Mouse (Mus musculus) stomach, embryonic 15.5 days (tissue): ENCODE data around the gene Nod2. TPM values are rescaled to one million over a fixed set of nuclear protein-coding genes. Genes with fewer than 3 reads are reported as not detected.
"Not testable (repeated sequence)": the region's sequence is repeated elsewhere in the genome, so short reads cannot be mapped to it uniquely, and the experiment has no call there.

ENCODE experiments used
- ATAC-seq: fragments of 200-750 bp; cut with Nextera tagmentation; 2 replicates; pipeline ENCODE4 v1.8.0; 2017; ENCODE audit warnings: low read depth, moderate number of reproducible peaks, moderate TSS enrichment; ENCODE audit not compliant: insufficient read depth, low FRiP score
- H3K27ac ChIP-seq: fragments of 300-500 bp; sonication (generic); 2 replicates; pipeline ENCODE4 v1.5.1; 2015; ENCODE audit warnings: mild to moderate bottlenecking, inconsistent platforms
- H3K27me3 ChIP-seq: fragments of 300-500 bp; sonication (generic); replicated peaks from 2 replicates; pipeline ENCODE4 v1.6.1; 2015; ENCODE audit warnings: inconsistent platforms
- H3K36me3 ChIP-seq: fragments of 300-500 bp; sonication (generic); 2 replicates; pipeline ENCODE4 v1.6.1; 2015; ENCODE audit warnings: inconsistent platforms
- H3K4me1 ChIP-seq: fragments of 300-500 bp; sonication (generic); 2 replicates; pipeline ENCODE4 v1.6.1; 2015; ENCODE audit warnings: inconsistent platforms
- H3K4me2 ChIP-seq: fragments of 300-500 bp; sonication (generic); 2 replicates; pipeline ENCODE4 v1.6.1; 2015; ENCODE audit warnings: mild to moderate bottlenecking, inconsistent platforms
- H3K4me3 ChIP-seq: fragments of 300-500 bp; sonication (generic); replicated peaks from 2 replicates; pipeline ENCODE4 v1.5.1; 2015; ENCODE audit warnings: inconsistent platforms
- H3K9ac ChIP-seq: fragments of 300-500 bp; sonication (generic); 2 replicates; pipeline ENCODE4 v1.6.1; 2015; ENCODE audit warnings: inconsistent platforms
- H3K9me3 ChIP-seq: fragments of 300-500 bp; sonication (generic); 2 replicates; pipeline ENCODE4 v1.6.1; 2016; ENCODE audit warnings: inconsistent platforms
- WGBS: fragments of 180-500 bp; shearing (Covaris S2); methylation state at CpG from one replicate; pipeline ENCODE4 v1.1.7; 2015; 5-methylcytosine and 5-hydroxymethylcytosine counted together
- polyA plus RNA-seq: library from polyadenylated mRNA; unstranded; fragments of >200 nt; fragmentation: Nextera tagmentation; extraction: Ambion mirVana; gene quantifications from 2 replicates; pipeline ENCODE4 v1.2.1, GENCODE M21; 2015

The Nod2 gene
- polyA plus RNA-seq, 1 experiment from 2014 or later = 0.21 TPM

DNA sequence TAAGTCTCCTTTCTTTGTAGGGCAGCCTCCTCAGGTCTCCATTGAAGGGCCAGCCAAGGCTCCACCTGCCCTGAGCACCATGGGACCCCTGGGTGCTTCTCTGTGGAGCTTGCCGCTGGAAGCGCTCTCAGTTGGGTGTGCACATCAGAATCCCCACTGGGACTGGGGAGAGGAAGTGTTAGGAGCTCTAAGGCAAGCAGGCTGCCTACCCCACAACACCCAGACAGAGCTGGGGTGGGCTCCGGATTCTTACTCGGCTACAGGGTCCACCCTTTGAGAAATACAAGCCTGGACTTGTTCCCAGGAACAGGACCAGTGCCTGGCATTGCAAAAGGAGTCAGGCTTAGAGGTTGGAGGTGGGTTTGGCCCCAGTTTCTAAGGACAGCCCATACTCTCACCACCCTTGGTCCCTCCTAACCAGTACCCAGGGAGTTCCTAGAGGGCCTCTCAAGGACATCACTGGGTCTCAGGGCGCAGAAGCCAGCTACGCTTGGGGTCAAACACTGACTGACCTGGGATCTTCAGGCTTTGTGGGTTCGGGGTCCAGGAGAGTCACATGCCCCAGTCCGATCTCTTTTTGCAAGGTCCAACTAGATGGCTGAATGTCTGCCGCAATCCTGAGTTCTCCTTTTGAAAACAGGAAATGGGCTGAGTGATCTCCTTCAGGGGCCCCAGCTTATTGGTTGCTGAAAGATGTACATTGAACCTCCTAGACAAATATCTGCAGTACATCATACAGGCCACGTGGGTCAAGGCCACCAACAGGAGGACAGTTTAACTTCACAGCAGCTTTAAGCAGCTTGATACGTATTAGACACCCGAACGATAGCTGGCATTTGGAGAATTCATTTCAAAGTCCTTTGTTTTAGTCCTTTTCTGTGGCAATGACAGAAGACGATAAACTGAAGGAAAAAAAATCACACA is 11.4 kb upstream of the Nod2 start, which contains the start of gene Snx20:
Snx20 (minus strand) TSS at position 655 of the 924 bp plus-strand sequence.
- Histone ChIP-seq H3K4me1 (no peaks in the 10 kb centered on the region), H3K27me3 (no peaks in the 10 kb centered on the region), H3K9me3 (no peaks in the 10 kb centered on the region), H3K4me3 (peak within 1 kb of the TSS; percentile 27), H3K4me2 (peak within 1 kb of the TSS; percentile 10; the same call in 1 of the 2 replicates), H3K27ac (no peak within 1 kb of the TSS), H3K36me3 (no peaks in the 10 kb centered on the region), H3K9ac (no peak within 1 kb of the TSS; the same call in 1 of the 2 replicates)
- 61% methylated on average over 14 of the region's 14 CpGs for WGBS
- no peak for ATAC-seq

DNA sequence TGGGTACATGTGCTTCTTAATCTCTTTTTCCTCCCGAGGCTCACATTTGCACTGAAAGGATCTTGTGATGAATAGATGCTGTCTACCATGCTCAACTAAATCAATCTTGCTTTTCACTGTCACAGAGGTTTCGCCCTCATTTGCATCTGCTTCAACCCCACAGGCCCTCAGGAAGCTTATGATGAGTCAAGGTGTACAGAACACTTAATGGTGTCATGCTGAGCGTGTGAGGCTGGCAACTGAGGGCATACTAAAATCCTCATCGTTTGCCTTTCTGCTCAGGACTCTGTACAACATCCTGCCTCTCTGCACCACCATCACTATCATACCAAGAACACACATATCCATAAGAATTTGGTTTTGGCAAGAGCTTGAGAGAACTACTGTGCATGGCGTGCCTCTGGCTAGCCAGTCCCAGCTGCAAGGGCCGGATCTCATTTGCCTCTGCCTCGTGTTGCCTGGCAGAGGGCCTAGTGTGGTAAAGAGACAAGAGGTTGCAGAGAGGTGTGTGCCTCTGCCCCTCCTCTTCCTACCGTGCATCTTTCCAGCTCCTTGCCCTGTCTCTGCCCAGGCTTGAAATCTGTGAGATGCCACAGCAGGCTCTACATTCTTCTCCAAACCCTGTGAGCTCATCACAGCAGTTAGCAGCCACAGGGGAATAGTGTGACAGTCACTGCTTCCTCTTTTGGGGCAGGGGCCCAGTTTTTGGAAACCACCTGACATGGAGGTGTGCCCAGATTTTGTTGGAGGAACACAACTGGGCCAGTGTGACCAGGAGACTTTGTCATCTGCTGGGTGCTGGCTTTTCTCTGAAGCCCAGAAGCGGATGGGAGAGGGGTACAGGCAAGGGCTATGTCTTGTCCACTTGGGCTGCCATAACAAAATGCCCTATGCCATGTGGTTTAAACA is 9.8 kb upstream of the Nod2 start:
- Histone ChIP-seq H3K4me3 (no peak overlapping the region), H3K27ac (no peak overlapping the region), H3K36me3 (no peaks in the 10 kb centered on the region), H3K9ac (no peak overlapping the region), H3K27me3 (no peaks in the 10 kb centered on the region), H3K9me3 (no peaks in the 10 kb centered on the region), H3K4me2 (no peak overlapping the region), H3K4me1 (no peaks in the 10 kb centered on the region)
- no peak for ATAC-seq
- 73% methylated on average over 9 of the region's 9 CpGs for WGBS

DNA sequence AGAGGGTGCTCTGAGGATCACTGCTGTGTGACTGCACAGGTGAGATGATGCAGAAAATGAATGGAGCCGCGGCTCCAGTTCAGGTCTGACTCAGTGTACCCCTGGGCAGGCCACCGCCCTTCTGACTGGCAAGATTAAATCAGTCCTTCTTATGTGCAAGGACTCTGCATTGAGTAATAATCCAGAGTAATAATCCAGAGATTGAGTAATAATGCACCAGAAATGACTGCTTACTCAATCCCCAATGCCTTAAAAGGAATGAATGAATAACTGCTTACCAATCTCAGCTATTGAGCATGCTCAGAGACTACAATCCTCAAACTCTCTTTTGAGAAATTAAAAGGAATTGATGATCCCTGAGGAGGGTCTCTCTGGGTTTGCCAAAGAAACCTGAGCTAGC is 8.2 kb upstream of the Nod2 start:
- 94% methylated on average over 3 of the region's 3 CpGs for WGBS
- H3K36me3 ChIP-seq = no peaks in the 10 kb centered on the region
- H3K4me3 ChIP-seq = no peak overlapping the region
- no peaks in the 10 kb centered on the region for H3K4me1 ChIP-seq
- ATAC-seq = no peak
- H3K27ac ChIP-seq = no peak overlapping the region
- no peaks in the 10 kb centered on the region for H3K9me3 ChIP-seq
- H3K9ac ChIP-seq = no peak overlapping the region
- H3K4me2 ChIP-seq = no peak overlapping the region
- no peaks in the 10 kb centered on the region for H3K27me3 ChIP-seq

DNA sequence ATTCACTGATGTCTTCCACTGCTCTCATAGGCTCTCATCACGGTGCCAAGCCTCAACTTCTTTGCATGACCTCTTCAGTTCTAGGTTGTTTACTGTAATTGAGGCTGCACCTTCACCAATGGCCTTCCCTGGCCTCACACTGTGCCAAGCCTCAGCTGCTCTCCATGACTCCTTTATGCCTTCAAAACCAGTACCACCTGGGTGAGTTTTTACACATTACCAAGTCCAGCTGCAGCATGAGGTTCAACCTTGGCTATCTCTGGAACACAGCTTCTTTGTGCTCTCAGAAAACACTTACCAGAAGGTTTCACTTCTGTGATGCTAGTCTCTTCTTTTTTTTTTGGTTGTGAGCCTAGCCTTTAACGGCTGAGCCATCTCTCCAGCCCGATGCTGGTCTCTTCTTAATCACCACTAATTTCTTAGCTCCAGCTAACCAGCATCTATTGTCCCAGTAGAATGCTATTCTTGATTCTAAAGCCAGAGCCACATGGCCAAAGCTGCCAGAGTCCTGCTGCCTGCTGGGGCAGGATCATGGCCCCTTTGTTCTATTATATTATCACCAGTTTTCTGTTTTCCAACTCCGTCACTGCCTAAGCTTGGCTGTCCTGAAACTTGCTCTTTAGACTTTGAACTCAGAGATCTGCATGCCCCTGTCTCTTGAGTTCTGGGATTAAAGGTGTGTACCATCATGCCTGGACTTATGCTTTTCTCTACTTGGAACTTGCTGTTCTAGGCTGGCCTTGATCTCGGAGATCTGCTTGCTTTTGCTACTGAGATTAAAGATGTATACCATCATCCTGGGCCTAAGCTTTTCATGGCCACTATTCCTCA is 4.2 kb upstream of the Nod2 start:
- Histone ChIP-seq H3K27me3 (no peaks in the 10 kb centered on the region; the same call in 1 of the 2 replicates), H3K9me3 (no peaks in the 10 kb centered on the region), H3K4me1 (peaks cover 8% of the 10 kb centered on the region), H3K4me2 (no peak overlapping the region), H3K36me3 (no peaks in the 10 kb centered on the region), H3K9ac (no peak overlapping the region), H3K27ac (no peak overlapping the region), H3K4me3 (no peak overlapping the region)
- ATAC-seq = no peak
- 72% methylated on average over 5 of the region's 5 CpGs for WGBS

DNA sequence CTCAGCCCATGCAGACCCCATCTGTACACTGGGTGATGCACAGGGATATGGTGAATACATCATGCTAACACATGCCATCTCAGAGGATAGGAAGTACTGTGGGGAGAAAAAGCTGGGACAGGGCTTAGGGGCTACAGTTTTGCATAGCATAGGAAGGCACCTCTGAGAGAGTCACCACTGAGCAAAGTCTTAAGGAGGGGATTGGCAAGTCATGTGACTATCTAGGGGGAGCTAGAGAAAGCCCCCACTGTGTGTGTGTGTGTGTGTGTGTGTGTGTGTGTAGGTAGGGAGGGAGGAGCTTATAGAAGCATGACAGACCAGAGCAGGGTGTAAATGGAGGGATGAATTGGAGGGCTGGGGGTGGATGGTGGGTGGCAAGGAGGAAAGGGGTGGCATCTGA is 1.2 kb downstream of the Nod2 start:
- Histone ChIP-seq H3K27me3 (no peaks in the 10 kb centered on the region; the same call in 1 of the 2 replicates), H3K4me3 (no peak overlapping the region), H3K36me3 (no peaks in the 10 kb centered on the region), H3K9me3 (no peaks in the 10 kb centered on the region), H3K4me2 (no peak overlapping the region), H3K27ac (no peak overlapping the region), H3K4me1 (peaks cover 8% of the 10 kb centered on the region), H3K9ac (no peak overlapping the region)
- no peak for ATAC-seq

DNA sequence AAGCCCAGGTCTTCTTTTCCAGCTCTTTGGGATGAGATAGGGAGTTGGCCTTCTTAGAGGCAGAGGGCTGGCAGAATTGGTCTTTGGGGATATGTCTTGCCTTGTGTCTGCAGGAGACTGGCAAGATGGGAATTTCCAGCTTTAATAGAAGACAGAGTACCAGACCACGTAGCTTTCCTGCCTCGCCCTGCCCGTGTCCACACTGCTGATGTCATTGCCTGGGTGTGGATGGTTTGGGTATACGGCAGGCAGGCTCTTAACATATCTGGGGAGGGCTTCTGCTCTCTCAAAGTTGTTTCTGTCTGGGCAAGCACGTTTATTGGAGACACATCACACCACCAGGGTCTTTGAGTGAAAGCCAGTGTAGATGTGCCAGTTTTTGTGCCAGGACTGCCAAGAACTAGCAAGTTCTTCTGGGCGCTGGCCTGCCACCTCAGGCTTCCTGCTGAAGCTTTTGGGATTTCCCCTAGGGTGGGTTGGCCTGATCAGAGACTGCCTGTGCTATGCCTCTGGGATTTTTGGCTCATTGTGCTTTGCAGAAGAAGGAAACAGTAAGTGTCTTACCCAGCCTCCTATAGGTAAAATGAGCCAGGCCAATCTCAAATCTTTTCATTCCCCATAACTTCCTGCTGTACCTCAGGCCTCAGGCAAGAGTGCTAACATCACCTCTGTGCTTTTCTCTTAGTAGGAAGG is 3.0 kb downstream of the Nod2 start:
- H3K27ac ChIP-seq = no peak overlapping the region
- no peaks in the 10 kb centered on the region for H3K36me3 ChIP-seq
- WGBS = 60% methylated on average over 6 of the region's 6 CpGs
- H3K9me3 ChIP-seq = no peaks in the 10 kb centered on the region
- H3K27me3 ChIP-seq = no peaks in the 10 kb centered on the region; the same call in 1 of the 2 replicates
- no peak for ATAC-seq
- H3K4me2 ChIP-seq = no peak overlapping the region
- peaks cover 8% of the 10 kb centered on the region for H3K4me1 ChIP-seq
- H3K4me3 ChIP-seq = no peak overlapping the region
- no peak overlapping the region for H3K9ac ChIP-seq

DNA sequence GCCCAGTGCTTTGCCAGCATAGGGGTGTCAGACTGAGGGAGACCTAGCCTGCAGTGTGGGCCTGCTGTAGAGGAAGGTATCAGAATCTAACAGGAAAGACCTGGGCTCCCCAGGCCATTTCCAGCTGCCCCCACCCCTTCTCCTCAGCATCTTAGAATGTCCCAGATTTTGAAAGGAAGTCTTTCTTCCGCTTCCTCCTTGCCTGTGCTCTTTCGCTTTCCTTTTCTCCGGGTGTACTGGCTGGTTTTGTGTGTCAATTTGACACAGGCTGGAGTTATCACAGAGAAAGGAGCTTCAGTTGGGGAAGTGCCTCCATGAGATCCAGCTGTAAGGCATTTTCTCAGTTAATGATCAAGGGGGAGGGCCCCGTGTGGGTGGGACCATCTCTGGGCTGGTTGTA is 4.0 kb downstream of the Nod2 start:
- not testable (repeated sequence) for H3K36me3 ChIP-seq, H3K27me3 ChIP-seq, H3K27ac ChIP-seq, H3K4me1 ChIP-seq, H3K9me3 ChIP-seq, H3K4me2 ChIP-seq, ATAC-seq, H3K4me3 ChIP-seq, H3K9ac ChIP-seq
- 61% methylated on average over 4 of the region's 4 CpGs for WGBS

DNA sequence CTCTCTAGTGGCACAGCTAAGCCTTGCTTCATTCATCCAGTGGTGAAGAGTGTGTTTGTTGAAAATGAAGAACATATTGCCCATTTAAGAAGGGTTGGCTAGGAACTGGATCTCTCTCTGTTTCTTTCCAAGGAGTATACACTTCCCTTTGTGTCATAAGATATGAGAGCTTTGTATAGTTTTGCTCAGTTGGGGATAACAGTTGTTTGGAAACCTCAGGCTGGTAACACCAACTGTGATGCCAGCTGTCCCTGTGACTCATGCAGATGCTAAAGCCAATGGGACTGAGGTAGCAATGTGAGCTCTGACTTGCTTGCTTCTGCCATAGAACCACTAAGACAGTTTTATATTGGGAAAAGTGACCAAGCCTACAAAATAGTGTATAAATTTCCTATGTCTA is 8.2 kb downstream of the Nod2 start:
- Histone ChIP-seq H3K4me2 (no peak overlapping the region), H3K36me3 (no peaks in the 10 kb centered on the region), H3K4me3 (no peak overlapping the region), H3K27me3 (no peaks in the 10 kb centered on the region), H3K27ac (no peak overlapping the region), H3K4me1 (no peaks in the 10 kb centered on the region), H3K9ac (no peak overlapping the region), H3K9me3 (no peaks in the 10 kb centered on the region)
- no peak for ATAC-seq

DNA sequence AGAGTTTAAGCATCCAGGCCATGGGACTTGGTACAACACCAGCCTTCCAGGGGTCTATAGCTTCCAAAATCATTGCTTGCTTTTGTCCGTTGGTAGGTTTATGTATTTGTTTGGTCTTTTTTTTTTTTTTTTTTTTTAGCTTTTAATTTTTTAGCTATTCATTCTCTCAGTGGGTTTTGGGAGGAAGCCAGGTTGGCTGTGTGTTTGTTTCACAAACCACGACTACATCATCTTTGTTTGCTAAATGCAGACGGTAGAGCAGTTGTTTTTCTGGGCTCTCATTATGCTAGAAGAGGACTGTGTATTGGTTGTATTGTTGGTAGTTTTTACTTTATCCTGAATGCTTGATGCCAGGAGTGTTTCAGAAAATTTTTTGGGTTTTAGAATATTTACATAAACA is 12.8 kb downstream of the Nod2 start:
- 76% methylated on average over 3 of the region's 3 CpGs for WGBS
- Histone ChIP-seq H3K9me3 (no peaks in the 10 kb centered on the region), H3K27ac (no peak overlapping the region), H3K4me1 (no peaks in the 10 kb centered on the region), H3K4me2 (no peak overlapping the region), H3K27me3 (no peaks in the 10 kb centered on the region), H3K4me3 (no peak overlapping the region), H3K36me3 (no peaks in the 10 kb centered on the region), H3K9ac (no peak overlapping the region)
- ATAC-seq = no peak

DNA sequence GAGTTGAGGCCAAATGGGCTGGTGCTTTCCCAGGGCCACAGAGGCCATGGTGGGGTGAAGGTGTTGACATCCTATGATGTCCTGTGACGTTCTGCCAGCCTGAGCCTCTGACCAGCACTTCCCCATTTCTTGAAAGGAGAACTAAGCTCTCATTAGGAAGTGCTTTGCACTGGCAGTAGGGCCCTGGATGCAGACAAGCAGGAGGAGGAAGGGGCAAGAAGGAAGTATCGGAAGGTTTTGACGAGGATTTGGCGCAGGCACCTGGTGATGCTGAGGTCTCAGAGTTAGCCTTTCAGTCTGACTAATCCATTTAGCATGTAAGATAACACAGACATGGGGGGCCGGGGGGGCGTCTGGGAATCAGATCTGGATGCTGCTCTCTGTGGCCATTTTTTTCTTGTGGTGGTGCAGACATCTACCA is 15.3 kb downstream of the Nod2 start:
- no peak overlapping the region for H3K27ac ChIP-seq
- WGBS = 63% methylated on average over 6 of the region's 6 CpGs
- H3K4me3 ChIP-seq = no peak overlapping the region
- H3K36me3 ChIP-seq = no peaks in the 10 kb centered on the region
- no peak overlapping the region for H3K4me2 ChIP-seq
- no peak for ATAC-seq
- H3K9me3 ChIP-seq = no peaks in the 10 kb centered on the region
- peaks cover 7% of the 10 kb centered on the region; the same call in 1 of the 2 replicates for H3K4me1 ChIP-seq
- H3K9ac ChIP-seq = no peak overlapping the region
- no peaks in the 10 kb centered on the region for H3K27me3 ChIP-seq

DNA sequence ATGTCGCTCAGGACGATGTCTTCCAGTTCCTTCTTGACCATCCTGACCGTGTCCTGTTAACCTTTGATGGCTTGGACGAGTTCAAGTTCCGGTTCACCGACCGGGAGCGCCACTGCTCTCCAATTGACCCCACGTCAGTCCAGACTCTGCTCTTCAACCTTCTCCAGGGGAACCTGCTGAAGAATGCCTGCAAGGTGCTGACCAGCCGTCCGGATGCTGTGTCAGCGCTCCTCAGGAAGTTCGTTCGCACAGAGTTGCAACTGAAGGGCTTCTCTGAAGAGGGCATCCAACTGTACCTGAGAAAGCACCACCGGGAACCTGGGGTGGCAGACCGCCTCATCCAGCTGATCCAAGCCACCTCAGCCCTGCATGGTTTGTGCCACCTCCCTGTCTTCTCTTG is 17.0 kb downstream of the Nod2 start:
- Histone ChIP-seq H3K27me3 (no peaks in the 10 kb centered on the region), H3K9ac (no peak overlapping the region), H3K9me3 (no peaks in the 10 kb centered on the region), H3K4me3 (no peak overlapping the region), H3K4me1 (peaks cover 7% of the 10 kb centered on the region; the same call in 1 of the 2 replicates), H3K4me2 (no peak overlapping the region), H3K27ac (no peak overlapping the region), H3K36me3 (no peaks in the 10 kb centered on the region)
- ATAC-seq = no peak
- WGBS = 86% methylated on average over 16 of the region's 16 CpGs
